Mouse (Mus musculus) retina, postnatal 7 days (tissue): Measurements from ENCODE around the gene Zfp3.

Experiments used
- DNase-seq: peaks from one replicate; pipeline ENCODE4 v3.0.0-alpha.2; 2012; ENCODE audit warnings: low read depth, low spot score

Zfp3 gene

DNA sequence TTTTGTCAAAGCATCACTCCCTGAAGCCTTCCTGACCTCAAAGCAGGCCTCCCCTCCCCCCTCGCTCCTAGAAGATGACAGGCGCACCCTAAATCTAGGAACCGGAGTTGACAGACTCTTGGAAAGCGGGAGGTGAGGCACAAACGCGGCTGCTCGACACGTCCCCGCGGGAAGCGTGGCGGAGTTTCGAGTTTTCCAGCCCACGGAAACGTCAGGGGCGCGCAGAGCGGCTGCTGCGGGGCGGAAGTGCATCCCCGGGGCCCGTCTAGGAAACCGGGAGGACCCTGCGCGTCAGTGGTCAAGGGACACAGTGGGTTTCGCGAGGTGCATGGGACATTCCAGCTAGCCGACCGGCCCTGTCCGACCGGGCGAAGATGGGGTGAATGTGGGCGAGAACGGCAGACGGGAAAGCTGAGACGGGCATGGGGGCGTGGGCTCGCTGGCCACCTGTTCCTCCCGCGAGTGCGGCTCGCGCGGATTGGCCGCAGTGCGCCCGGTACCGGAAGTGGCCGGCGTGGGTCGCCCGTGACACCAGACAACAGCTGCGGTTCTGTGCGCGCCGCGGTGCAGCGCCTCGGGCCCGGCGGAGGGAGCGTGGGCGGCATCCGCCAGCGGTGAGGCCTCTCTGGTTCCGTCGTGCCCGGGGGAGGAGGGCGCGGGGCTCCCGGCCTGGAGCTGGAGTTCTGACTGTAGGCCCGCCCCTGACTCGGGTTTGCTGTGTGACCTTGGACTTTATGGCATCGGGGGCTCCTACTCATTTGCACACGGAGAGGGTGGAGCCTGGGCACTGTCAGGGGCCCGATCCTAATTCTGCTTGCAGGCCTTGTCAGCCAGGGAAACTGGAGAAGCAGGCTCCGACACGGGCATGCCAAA is at the start of gene Zfp3:
Gene Zfp3, plus strand, starts transcription at position 274 of the 873 bp plus-strand sequence.
- DNase-seq: peak; percentile 61

DNA sequence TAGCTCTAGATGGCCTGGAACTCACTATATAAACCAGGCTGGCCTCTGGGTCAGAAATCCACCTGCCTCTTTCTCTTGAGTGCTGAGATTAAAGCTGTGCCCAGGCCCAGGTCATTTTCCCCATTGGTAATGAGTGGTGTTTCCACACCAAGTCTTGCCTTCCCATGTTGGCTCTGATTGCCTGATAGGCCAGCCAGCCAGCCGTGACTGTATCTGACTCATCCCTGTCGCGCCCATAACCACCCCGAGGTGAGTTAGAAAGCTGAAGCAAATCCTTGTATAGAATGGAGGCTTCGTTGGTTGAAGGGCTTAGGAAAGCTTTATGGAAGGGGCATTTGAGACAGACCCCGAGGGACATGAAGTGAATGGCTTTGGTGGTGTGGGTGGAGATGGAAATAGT is 48.2 kb upstream of the Zfp3 start:
- no peak for DNase-seq

DNA sequence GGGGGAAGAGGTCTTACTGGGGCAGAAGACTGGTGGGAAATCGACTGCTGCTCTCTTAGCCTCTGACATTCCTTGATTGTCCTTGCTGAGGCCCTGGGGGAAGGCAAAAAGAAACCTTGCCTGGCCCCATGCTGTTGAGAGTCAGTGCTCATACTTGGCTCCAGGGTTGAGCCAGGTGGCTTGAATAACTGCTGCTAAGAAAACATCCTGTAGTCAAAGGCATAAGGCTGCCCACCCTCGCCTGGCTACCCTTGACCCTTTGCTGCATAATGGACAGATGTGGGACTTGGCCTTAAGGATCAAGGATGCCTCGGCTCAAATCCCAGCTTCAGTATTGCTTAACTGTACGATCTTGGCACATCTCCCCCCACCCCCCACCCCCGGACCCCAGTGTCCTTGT is 45.5 kb upstream of the Zfp3 start:
- DNase-seq: no peak

DNA sequence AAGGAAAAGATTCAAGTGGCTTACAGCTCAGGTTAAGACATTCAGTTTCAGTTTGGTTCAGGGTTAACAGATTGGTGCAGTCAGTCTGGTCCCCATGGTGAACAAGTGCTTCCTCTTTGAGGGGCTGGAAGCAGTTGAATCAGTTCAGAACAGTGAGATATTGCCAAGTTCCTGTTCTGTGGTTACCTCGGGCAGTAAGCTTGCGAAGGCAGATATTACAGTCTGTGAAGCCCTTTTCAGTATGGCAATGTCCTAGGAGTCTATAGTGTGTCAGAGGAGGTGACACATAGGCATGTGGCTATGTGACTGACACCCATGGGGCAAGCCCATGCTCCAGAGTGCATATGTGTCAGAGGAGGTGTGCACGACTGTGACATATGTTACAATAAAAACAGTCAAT is 43.4 kb upstream of the Zfp3 start:
- DNase-seq: no peak

DNA sequence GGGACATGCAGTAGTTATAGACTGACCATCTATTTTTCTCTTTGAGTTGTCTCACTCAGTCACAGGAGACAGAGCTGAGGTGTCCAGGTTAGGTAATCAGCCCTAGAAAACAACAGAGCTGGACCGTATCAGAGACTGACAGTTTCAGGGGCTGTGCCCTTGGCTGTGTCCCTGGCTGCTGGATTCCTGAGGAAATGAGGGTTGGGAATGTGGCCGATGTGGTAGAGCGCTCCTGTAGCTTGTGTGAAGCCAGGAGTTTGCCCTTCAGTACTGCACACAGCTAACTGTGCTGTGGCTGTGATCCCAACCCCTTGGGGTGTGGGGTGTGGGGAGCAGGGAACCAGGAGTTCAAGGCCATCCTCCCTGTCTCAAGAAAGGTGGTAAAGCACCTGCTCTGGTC is 42.9 kb upstream of the Zfp3 start:
- no peak for DNase-seq

DNA sequence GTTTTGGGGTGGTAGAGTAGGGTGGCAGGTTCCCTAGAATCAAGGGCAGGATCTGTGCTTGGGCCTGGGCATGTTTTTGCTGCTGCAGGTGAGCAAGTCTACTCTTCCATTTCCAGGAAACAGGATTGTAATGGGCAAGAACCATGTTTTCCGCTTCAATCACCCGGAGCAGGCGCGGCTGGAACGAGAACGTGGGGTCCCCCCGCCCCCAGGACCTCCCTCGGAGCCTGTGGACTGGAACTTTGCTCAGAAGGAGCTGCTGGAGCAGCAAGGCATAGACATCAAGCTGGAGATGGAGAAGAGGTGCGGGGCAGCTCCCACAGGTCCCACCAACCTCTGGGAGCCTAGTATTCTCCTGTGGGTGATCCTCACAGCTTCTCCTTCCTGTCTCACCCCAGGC is 39.3 kb upstream of the Zfp3 start:
- no peak for DNase-seq

DNA sequence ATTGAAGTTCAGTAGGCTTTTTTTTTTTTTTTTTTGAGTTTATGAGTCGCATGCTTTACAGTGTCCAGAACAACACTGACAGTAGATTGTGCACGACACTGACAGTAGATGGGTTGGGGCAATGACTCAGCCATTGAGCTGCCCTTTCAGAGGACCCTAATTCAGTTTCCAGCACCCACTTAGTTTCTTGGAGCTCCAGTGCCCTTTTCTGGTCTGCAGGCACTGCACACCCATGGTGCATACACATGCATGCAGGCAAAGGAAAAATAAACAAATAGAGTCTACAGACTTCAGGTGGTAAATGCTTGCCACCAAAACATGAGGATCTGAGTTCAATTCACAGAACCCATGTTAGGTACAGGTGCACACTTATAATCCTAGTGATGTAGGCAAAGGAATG is 37.4 kb upstream of the Zfp3 start:
- DNase-seq: no peak

DNA sequence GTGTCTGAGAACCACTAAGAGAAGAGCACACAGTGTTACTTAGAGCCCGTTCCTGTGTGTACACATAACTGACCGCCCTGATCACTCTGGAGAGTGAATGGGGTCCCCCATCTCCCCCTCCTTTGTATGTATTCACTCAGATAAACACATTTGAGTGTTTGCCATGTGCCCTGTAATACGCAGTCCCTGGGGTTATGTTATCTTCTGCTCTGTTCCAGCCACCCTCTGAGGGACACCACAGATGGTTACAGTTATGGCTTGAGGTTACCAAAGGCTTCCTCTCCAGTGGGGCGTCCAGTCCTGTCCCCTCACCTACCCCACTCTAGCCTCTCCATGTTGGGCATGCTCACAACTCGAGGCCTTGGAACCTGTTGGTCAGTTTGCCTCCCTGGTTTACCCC is 36.6 kb upstream of the Zfp3 start:
- DNase-seq: no peak

DNA sequence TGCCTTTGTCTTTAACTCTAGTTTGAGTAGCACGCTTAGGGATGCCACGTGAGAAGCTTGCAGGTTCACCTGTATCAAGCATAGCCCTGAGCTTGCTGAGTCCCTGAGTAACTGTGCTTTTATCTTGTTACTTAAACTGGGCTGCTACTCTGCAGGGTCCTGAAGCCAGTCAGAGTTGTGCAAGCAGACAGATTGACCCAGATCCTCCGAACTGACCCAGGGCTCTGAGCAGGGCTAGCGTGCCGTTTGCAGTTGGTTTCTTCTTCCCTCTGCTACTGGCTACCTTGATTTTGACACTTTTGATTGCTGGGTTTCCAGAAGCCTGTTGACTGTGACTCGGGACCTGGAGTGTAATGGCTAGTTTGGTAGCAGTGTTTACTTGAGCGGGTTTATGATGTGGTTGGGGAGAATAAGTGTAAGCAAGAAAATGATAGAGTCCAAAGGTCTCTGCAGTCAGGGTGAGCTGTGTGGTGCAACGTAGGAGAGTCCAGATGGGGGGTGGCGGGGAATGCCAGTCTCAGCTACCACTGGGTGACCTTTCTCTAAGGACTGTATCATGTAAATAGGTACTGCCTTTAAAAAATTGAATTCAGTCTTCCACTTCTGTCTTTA is 33.5 kb upstream of the Zfp3 start:
- no peak for DNase-seq

DNA sequence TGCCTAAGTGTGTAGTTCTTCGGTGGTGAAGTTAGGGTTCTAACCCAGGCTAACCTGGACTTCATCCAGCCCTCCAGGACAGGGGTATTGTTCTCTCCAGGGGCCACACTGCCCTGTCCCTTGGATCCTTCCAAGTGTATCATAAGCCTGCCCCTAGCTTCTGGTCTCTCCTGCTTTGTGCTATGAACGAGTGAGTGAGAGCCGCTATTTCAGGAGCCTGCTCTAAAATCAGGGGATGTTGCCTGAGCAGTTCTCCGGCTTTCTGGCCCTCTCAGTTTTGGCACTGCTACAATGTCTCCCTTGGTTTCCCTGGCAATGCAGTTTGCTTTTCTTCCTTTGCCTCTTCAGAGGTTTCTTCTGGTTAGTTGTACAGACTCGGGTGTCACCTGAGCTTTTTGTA is 32.8 kb upstream of the Zfp3 start:
- no peak for DNase-seq

DNA sequence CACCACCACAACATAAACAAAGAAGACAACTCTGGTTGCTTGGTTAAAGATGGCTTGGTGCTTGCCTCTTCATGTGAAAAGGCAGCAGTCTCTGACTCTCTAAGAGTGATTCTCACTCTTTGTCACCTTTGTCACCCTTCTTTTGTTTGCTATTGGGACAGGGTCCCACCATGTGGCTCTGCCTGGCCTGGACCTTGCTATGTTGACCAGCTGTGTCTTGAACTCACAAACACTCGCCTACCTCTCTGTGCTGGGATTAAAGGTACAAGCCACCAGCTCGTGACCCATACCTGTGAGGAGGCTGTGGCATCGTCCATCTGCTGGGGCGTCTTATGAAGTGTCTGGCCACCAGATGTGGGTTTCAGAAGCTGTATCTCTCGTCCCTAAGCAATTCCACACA is 30.8 kb upstream of the Zfp3 start:
- DNase-seq: no peak

DNA sequence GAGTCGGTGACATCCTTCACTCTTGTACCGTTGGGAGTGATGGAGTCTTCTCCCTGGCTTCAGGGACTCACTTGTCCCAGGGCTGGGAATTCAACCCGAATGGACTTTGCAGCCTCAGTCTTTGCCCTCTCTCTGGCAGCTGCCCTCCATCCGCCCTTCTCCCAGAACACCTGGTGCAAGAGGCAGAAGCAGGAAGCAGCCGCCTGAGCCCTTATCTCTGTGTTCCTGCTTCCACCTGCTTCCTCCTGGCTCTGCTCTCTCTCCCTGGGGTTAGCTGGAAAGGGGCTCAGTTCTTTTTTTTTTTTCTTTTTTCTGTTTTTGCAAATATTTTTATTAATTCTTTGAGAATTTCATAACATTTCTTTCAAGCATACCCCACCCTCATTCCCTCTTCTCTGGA is 26.3 kb upstream of the Zfp3 start:
- no peak for DNase-seq

DNA sequence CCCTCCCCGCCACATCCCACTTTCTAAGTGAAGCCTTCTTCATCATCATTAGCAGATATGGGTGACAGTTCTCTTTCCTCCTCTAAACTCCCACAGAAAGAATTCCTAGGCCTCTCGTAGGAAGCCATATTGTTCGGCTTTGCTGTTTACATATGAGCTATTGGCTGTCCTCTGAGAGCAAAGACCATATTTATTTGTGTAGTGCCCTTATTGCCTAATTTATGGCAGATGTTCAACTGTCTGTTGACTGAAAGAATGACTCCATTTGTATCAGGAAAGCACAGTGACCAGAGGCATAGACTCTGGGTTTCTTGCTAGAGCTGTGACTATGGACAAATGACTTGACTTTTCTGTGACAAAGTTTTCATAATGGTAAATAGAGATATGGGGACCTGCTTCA is 22.4 kb upstream of the Zfp3 start:
- DNase-seq: no peak

DNA sequence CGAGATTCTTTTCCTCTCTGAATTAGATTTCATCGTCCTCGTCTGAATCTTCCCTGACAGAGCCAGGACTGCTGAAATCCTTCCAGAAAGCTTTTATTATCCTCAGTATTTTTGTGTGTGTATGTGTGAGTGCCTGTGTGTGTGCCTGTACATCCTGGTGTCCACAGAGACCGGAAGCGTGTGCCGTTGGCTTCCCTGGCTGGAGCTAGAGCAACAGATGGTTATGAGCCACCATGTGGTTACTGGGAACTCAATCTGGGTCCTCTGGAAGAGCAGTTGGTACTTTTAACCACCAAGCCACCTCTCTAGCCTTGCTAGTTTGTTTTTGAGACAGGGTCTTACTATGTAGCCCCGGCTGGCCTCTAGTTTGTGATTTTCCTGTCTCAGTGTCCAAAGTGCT is 21.9 kb upstream of the Zfp3 start:
- DNase-seq: no peak

DNA sequence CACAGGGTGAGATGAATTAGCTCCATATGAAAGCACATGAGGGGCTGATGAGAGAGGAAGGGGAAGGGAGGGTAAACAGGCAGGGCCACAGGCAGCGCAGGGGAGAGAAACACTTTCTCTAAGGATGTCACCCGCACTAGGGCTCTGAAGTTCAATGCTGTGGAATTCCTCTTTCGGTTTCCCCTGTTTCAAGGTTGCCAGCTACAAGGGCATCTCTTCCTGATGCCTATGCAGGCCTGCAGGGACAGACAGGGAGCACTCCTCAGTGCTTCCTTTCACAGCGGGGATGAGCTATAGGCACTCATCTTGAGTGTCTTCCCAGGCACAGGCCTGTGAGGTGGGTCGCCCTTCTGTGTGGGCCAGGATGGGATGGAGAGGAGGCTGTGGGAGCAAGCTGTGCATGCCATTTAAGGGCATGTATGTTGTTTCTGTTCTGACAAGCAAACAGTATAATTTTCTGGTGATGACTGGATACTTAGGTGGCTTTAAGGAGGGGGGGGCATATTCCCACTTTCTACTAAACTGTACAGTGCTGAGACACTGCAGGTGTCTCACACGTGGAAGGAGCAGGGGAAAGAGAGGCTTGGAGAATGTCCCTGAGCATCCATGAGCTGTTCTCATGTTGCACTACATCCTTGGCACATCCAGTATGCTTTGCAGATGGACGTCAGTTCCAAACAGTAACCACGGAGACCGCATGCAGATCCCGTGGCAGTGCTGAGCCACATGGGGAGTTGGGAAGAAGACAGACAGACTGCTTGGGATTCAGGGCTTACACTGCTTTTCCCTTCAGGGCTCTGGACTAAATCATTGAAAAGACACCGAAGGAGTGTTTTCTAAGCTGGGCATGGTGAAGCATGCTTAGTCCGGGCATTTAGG is 21.2 kb upstream of the Zfp3 start:
- no peak for DNase-seq

DNA sequence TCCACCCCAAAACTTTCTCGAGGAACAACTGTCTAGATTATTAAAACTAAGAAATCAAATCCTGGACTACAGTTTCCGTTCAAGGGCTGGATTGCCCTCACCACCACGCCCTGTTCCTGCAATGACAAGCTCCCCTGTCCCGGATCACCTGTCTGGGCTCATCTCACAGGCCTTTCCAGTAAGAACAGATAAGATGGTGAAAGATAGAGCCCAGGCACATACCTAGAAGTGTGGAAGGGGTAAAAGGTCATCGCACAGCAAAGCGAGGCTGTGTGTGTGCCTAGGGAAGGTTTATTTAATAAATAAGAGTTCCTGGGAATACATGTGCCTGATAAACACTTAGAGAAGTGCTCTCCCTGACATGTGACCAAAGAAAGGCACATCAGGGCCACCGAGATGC is 18.4 kb upstream of the Zfp3 start:
- no peak for DNase-seq

DNA sequence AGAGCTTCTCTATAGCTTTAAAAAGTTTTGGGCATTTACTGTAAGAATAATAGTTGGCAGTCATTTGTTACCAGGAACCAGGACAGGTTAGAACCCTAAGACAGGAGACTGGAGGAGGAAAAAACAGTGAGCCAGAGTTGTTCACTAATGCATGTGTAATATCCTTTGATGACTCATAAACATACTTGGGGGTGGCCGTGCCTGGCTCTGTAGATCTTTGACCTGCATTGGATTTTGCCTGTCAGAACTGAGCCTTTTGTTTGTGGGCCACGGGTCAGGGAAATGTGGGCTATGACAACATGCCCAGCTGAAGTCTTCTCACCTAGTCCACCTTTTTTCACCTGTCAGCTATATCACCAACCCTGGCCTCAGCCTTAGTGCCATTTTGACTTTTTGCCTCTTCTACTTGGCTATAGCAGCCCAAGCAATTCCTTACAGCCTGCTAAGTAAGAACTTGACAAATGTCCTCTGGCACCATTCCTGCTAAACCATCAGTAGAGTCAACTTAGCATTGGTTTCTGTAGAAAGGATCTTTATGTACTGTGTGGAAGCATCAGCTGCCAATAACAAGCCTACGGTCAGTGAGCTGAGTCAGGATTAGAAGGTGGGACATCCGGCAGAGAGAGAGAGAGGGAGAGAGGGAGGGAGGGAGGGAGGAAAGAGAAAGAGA is 16.0 kb upstream of the Zfp3 start:
- no peak for DNase-seq

DNA sequence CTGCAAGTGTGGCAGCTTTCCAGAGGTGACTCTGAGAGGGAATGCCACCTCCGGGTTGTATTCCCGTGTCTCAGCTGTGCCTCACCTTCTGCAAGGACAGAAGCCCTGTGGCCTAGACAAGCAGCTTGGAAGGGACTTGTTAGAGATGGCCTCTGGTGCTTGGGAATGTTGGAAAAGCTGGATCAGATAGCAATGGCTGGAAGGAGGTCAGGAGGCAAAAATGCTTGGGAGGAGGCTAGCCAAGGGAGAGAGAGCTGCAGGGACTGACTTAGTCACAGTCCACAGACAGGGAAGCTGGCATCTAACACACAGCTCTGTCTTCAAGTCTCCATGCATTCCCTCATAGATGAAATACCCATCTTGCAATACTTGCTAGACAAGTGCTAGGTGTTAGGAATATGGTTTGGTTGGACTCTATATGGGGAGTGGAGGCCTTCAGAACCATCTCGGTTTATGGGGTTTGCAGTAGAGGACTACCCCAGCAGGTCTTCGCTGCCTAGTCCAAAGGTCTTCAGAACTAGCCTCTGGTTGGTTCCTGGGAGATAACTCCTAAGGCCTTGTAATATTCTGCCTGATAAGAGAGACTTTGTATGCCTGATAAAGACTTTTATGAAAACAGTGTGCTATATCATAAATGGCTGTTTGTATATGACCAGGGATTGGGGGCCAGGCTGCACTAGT is 11.5 kb upstream of the Zfp3 start:
- DNase-seq: no peak

DNA sequence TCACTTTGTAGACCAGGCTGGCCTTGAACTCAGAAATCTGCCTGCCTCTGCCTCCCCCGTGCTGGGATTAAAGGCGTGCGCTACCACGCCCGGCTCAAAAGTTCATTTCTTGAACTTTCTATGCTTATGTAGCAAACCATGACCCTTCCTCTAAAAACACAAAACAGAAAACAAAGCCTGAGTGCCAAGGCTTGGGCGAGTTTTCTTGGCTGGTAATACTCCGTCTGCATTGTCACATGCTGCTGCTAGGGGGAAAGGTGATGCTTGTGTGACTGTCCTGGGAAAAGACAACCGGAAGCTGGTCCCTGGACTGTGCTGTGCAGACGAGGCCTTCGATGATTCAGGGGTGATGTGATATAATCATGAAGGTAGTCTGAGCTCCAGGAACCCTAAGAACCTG is 10.9 kb upstream of the Zfp3 start:
- DNase-seq: no peak

DNA sequence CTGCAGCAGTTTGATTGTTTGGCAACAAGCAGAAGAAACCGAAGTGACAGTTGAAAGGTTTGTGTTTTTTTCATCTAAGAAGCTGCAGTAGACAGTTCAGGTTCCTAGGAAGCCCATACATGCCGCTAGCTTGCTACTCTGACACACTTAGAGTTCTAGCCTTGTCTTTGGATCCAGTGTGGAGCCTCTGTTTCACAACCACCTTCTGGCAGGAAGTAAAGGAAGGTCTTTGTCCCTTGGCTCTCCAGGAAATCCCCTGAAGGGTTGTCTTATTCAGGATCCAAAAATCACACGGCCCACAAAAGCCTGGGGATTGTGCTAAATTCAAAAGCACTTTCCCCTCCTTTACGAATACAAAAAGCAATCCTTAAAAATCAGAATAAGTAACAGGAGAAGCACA is 9.5 kb upstream of the Zfp3 start:
- no peak for DNase-seq

DNA sequence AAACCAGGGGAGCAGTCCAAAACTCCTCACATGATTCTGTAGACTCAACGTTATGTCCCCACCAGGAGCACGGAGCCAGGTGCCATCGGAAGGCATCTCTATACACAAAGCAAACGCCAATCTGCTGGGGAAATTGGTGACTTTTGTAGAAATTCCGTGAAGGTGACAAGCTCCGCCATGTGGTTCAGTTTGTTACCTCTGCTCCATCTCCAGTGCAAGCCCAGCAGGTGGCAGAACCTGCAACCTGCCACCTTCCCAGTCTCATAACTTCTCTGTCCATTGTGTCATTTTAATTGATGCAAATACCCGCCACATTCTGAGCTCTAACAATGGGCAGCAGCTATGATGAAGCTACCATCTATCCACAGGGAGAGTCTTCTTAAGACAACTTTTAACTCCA is 9.1 kb upstream of the Zfp3 start:
- no peak for DNase-seq
